Mouse (Mus musculus): ENCODE results near the gene Rap2b. TPM values are rescaled to one million over a fixed set of nuclear protein-coding genes. Genes with fewer than 3 reads are reported as not detected.

Gene Rap2b
- 16.5 TPM for total RNA-seq (2023)

GRCm38 (mm10) chr3:61361338-61361737 lies at the start of gene Rap2b:
TSS of gene Rap2b (plus strand) at chr3:61361638.

GRCm38 (mm10) chr3:61365779-61366373 lies 4.4 kb downstream of the Rap2b start, which contains the start of gene B430305J03Rik:
TSS of gene B430305J03Rik (minus strand) at chr3:61365951.

Other genes with a start within 250 kb of the Rap2b start
- 0.50 TPM for gene B430305J03Rik, start 4.3 kb downstream of the Rap2b start, total RNA-seq (2023)